Mouse (Mus musculus) bone marrow, adult 2 months (tissue): ENCODE data around the gene 1700013G24Rik. TPM values are rescaled to one million over a fixed set of nuclear protein-coding genes. Genes with fewer than 3 reads are reported as not detected.

Experiments used
- H3K27ac ChIP-seq: fragments of 200-500 bp; 2 replicates; pipeline ENCODE4 v1.5.1; 2012; ENCODE audit warnings: low read depth, mild to moderate bottlenecking, control low read depth, inconsistent platforms, low read length; ENCODE audit not compliant: control insufficient read depth, poor library complexity, insufficient read depth
- H3K4me1 ChIP-seq: fragments of 200-500 bp; 2 replicates; pipeline ENCODE4 v1.6.1; 2011; ENCODE audit warnings: low read length; ENCODE audit not compliant: control insufficient read depth, insufficient read depth
- H3K4me3 ChIP-seq: fragments of 200-500 bp; replicated peaks from 2 replicates; pipeline ENCODE3; 2011; ENCODE audit warnings: mild to moderate bottlenecking, low read depth, low read length, control low read depth; ENCODE audit not compliant: control insufficient read depth
- CTCF ChIP-seq: fragments of 200-500 bp; IDR thresholded peaks from 2 replicates; pipeline ENCODE4 v1.5.1; 2011; ENCODE audit warnings: low read length, control low read depth; ENCODE audit not compliant: control insufficient read depth, insufficient read depth
- POLR2A ChIP-seq: fragments of 200-500 bp; IDR thresholded peaks from 2 replicates; pipeline ENCODE4 v1.6.1; 2011; ENCODE audit warnings: low read depth, mild to moderate bottlenecking, control low read depth, low read length, borderline replicate concordance; ENCODE audit not compliant: control insufficient read depth
- WGBS: fragments of 180-500 bp; shearing (Covaris S2); methylation state at CpG from one replicate; pipeline ENCODE4 v1.1.7; 2018; 5-methylcytosine and 5-hydroxymethylcytosine counted together
- polyA plus RNA-seq: library from polyadenylated mRNA; stranded (reverse); fragments of >200 nt; gene quantifications from 2 replicates; pipeline ENCODE4 v1.2.4, GENCODE M21; 2011; ENCODE audit warnings: low replicate concordance; ENCODE audit not compliant: missing spikeins, insufficient read depth, insufficient read length

Gene 1700013G24Rik
- polyA plus RNA-seq, 1 experiment = not detected

DNA sequence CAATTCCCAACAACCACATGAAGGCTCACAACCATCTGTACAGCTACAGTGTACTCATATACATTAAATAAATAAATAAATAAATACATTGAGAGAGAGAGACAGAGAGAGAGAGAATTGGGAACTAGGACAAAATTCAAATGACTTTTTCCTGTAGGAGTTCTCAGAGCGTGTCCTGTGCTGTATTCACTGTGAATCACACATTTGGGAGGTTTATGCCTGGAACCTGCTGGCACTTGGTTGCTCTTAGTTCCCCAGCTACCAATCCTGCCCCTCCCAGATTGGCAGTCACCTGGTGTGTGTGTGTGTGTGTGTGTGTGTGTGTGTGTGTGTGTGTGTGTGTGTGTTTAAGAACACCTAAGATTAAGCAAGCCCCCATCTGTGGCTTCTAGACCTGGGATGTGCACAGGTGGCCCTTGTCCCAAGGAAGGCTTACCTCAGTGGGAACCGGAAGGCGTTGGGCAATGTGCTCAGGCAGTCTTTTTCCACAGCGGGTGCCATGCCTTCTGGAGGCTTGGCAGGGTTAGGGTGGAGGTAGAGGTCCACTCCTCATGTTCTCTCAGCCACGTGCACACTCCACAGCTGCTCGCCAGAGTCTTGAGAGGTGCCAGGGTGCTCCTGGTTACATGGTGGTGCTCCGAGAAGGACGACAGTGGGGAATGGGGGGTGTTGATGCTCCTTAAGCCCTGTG lies 16.0 kb upstream of the 1700013G24Rik start:
- Histone ChIP-seq H3K27ac (no peak overlapping the region), H3K4me3 (no peak overlapping the region), H3K4me1 (no peaks in the 10 kb centered on the region; the same call in 1 of the 2 replicates)
- WGBS = 86% methylated on average over 8 of the region's 8 CpGs
- TF ChIP-seq POLR2A = no peak
- TF ChIP-seq CTCF = no peak

DNA sequence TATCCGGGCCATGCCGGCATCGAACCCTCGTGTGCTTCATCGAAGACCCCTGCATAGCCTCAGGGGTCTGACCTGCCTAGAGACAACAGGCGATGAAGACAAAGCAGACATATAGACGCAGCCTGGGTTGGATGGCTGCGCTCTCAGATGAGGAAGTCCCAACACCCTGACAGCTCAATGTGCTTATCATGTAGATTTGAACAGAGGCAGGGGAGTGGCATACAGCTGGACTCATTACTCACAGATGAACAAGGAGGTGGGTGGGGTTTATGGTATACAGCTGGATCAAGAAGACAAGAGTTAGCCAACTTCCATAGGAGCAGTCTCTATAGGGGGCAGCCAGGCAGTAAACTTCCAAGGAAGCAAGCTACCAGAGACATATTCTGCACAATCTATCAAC lies 14.2 kb upstream of the 1700013G24Rik start:
- no peak overlapping the region for H3K4me3 ChIP-seq
- no peak for TF ChIP-seq POLR2A
- no peak for TF ChIP-seq CTCF
- H3K4me1 ChIP-seq = no peaks in the 10 kb centered on the region; the same call in 1 of the 2 replicates
- 0 out of 2 replicates have a peak overlapping the region, but pooled peaks have one; percentile 51 for H3K27ac ChIP-seq
- 56% methylated on average over 8 of the region's 8 CpGs for WGBS

DNA sequence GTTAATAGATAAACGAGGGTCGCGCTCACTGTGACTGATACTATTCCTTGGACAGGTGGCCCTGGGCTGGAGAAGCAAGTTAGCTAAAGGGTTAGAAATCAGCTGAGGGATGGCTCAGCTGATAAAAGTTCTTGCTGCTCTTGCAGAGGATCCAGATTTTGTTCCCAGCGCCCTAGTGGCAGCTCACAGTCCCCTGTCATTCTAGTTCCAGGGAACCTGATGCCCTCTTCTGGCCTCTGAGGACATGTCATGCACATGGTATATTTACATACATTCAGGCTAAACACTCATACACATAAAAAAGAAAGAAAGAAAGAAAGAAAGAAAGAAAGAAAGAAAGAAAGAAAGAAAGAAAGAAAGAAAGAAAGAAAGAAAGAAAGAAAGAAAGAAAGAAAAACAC lies 11.8 kb upstream of the 1700013G24Rik start:
- TF ChIP-seq POLR2A (no peak), CTCF (no peak)
- Histone ChIP-seq H3K4me1 (no peaks in the 10 kb centered on the region; the same call in 1 of the 2 replicates), H3K27ac (no peak overlapping the region), H3K4me3 (no peak overlapping the region)
- WGBS = 94% methylated on average over 4 of the region's 4 CpGs

DNA sequence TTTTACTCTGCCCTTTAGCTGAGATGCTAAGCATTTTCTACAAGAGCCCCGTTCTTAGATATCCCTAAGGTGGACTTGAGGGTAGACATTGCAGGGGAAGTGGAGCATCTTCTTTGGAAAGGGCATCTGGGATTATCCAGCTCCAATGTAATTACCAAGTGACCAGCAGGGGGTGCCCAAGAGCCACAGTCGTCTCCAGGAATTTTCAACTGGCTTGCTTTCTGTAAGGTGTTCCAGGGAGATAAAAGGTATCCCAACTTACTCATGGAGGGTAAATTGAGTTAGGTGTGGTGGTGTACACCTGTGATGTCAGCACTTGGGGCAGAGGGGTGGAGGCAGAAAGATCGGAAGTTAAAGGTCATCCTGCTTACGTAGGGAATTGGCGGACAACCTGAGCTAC lies 9.5 kb upstream of the 1700013G24Rik start:
- TF ChIP-seq POLR2A (no peak), CTCF (peak; percentile 75)
- H3K4me3 ChIP-seq = no peak overlapping the region
- H3K4me1 ChIP-seq = no peaks in the 10 kb centered on the region; the same call in 1 of the 2 replicates
- 42% methylated on average over 5 of the region's 5 CpGs for WGBS
- H3K27ac ChIP-seq = no peak overlapping the region

DNA sequence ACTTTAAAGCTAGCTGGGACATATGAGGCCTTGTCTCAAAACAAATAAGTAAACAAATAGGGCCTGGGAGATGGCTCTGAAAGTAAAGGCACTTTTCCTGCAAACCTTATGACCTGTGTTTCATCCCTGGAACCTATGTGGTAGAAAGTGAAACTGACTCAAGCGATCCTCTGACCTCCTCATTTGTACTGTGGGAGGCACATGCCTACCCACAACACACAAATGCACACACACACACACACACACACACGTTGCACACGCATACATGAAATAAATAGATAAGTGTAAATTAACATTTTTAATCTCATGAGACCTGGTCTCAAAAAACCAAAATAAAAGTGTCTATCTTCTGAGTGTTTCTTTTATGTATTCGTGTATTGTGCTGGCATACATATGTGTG lies 7.2 kb upstream of the 1700013G24Rik start:
- H3K4me1 ChIP-seq = no peaks in the 10 kb centered on the region; the same call in 1 of the 2 replicates
- WGBS = 79% methylated on average over 4 of the region's 4 CpGs
- H3K4me3 ChIP-seq = no peak overlapping the region
- TF ChIP-seq POLR2A = no peak
- TF ChIP-seq CTCF = no peak
- no peak overlapping the region for H3K27ac ChIP-seq

DNA sequence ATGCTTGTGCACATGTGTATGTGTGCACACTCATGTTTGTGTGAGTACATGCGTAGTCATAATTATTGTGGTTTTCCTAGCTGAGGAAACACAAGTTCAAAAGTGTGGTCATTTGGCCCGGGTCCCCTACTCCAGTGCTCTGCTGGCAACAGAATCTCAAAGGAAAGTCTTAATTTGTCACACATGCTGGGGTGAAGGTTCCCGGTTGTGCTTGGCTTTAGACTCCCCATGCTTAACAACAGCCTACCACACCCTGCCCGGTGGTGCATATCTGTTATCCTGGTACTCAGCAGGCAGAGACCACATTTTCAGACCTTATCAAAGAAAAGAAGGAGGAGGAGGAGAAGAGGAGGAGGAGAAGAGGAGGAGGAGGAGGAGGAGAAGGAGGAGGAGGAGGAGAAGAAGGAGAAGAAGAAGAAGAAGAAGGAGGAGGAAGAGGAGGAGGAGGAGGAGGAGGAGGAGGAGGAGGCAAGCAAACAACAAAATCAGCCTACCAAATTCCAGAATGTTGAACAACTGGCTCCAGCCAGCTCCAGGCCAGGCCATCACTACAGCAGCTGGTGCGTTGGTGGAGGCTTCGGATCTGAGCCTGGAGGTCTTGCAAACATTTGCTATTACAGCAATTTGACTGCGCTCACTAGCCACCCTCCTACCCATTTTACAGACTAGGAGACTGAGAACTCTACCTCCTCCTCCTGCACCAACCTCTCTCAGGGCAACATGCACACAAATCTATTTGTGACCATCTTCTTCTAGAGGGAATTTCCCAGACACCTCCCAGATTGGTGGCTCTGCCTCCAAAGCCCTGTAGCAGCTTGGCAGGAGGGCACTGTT lies 5.5 kb upstream of the 1700013G24Rik start:
- WGBS = 42% methylated on average over 7 of the region's 7 CpGs
- H3K4me3 ChIP-seq = no peak overlapping the region
- H3K27ac ChIP-seq = no peak overlapping the region
- TF ChIP-seq POLR2A = no peak
- no peak for TF ChIP-seq CTCF
- no peaks in the 10 kb centered on the region; the same call in 1 of the 2 replicates for H3K4me1 ChIP-seq

DNA sequence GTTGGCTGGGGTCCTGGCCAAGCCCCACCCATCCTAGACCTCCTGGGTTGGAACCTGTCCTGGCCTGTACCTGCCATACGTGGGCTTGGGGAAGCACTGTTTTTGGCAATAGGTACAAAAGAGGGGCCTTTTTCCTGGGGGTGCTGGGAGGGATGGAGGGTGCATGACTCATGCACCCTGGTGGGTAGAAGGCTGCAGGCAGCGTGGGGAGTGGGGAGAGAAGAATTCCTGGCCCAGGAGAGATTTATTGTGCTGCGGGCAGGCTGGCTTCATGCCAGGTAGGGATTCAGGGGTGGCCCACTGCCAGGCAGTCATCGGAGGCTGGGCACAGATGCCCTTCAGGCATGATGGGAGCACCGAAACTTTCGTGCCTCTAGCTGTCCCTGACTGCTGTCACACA lies 4.9 kb upstream of the 1700013G24Rik start:
- Histone ChIP-seq H3K4me3 (no peak overlapping the region), H3K4me1 (no peaks in the 10 kb centered on the region; the same call in 1 of the 2 replicates), H3K27ac (no peak overlapping the region)
- 46% methylated on average over 6 of the region's 6 CpGs for WGBS
- TF ChIP-seq CTCF (no peak), POLR2A (no peak)

DNA sequence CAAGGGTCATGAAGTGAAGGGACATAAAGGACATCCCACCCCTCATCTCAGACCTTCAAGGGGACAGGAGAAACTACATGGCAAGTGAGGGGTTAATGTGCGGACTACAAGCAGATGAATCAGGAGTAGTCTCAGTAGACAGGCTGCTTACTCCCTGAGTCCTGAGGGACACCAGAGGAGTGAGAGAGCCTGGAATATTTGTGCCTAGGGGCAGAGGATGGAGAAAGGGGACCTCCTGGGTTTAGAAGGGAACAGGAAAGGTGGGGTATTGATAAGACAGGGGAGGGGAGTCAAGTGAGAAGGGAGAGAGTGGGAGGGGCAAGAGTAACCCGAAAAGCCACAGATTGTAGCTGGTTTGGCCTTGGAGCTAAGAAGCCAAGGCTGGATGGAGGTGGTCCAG lies 4.4 kb upstream of the 1700013G24Rik start:
- Histone ChIP-seq H3K27ac (no peak overlapping the region), H3K4me1 (no peaks in the 10 kb centered on the region; the same call in 1 of the 2 replicates), H3K4me3 (no peak overlapping the region)
- WGBS = 55% methylated on average over 2 of the region's 2 CpGs
- TF ChIP-seq POLR2A = no peak
- TF ChIP-seq CTCF = no peak
